Mouse (Mus musculus) cerebellum, postnatal 14 days (tissue): ENCODE results near the gene Gm20604.
A peak's percentile ranks its signal among the peaks of the same experiment; 100 is the strongest.

ENCODE experiments used
- DNase-seq, 2 experiments: peaks; one replicate each; pipeline ENCODE4 v3.0.0; 2021; ENCODE audit warnings: mixed read lengths in 2 of 2

The Gm20604 gene

DNA sequence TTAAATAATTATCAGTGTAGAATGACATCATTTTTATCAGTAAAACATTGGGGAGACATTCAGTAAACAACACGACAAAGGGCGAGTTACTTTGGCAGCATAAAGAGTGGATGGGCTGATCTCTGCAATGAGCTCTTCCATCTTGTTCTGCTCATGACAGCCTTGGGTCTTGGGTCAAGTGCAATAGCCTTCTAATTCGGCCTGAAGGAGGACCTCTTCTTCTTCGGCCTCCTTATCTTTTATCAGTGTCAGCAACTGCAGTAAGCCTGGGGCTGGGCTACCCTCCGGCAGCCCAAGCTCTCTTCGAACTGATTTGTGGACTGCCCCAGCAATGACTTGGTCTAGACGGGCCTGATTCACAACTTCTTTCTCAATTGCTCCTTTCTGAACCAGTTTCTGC, 16.4 kb downstream of the Gm20604 start:
- DNase-seq = no peak

DNA sequence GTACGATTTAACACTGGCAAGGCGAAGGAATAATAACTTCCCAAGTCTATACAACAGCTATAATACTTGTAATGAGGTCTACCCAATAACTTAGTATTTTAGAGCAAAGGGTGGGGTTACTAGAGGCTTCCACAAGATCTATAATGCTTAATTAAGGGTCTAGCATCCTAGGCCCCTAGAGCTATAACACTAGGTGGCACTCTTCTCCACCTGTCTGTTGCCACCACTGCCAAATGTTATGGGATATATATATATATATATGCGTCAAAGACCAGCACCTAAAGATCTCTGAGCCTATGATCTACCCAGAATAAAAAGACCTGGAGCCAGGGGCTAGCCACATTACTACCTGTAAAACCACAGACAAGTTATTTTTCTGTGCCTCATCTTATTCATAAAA, 18.2 kb downstream of the Gm20604 start:
- DNase-seq = no peak

DNA sequence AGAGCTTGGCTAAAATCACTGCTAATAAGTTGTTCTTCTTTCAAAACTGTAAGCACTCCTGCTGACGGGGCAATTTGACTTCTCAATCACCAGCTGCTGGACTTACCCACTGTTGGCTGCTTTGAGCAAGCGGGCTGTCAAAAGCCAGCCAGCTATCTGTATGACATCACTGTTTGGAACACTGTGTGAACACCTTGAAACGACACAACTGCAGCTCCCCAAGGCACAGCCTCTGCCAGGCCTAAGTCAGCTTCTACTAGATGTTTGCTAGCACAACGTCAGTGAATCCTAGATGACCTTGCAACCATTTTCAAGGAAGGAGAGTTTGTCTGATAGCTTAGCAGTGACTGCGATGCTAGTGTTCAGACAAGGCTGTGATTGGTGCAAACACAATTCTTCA, 19.4 kb downstream of the Gm20604 start:
- DNase-seq = no peak

DNA sequence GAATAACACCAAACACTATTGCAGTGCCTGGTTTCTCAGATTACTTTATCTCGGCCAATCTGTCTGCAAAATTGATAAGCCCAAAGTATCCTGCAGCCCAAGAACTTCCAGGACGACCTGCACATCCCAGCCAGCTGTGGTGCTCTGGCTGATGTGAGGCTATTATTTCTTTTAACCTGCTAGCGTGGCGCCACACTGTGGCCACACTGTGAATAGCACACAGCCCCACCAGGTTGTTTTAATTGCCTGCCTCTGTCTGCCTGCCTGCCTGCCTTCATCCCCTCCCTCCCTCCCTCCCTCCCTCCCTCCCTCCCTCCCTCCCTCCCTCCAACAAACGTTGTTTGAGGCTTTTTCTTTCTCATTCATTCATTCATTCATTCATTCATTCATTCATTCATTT, 25.1 kb downstream of the Gm20604 start:
- DNase-seq = peak in 1 of 2 experiments; percentile 59

DNA sequence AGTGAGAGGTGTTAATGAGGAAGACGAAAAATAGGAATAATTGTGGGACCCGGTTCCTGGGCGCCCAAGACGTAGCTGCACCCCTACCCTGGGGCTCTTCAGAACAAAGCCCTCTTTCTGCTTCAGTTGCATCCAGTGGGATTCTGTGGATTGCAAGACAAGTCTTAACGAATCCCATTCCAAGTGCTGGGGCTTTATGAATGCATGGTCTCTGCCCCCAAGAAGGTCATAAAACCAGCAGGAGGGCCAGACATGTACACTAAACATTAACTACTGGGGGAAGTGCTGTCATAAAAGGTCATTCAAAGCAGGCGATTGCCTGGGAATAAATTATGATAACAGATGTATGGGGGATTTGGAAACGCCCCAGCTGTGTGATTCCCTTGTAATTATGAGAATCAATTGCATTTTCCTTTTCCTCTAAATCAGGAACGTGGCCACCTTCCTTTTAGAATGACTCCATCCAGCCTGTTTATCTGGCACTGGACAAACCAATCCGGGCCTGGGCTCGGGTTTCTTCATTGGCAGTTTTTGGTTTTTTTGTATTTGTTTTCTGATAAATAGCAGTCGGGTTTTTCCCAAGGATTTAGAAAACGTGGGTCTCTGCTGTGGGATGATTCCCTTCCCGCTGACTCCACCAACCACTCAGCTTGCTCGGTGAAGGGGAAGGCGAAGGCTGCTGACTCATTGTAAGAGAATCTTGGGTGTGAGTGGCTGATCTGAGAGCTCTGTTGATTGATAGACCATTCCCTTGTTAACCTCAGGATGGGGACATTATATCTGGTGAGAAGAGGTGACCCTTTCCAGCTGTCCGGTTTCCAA, 27.5 kb downstream of the Gm20604 start:
- DNase-seq = no peak

DNA sequence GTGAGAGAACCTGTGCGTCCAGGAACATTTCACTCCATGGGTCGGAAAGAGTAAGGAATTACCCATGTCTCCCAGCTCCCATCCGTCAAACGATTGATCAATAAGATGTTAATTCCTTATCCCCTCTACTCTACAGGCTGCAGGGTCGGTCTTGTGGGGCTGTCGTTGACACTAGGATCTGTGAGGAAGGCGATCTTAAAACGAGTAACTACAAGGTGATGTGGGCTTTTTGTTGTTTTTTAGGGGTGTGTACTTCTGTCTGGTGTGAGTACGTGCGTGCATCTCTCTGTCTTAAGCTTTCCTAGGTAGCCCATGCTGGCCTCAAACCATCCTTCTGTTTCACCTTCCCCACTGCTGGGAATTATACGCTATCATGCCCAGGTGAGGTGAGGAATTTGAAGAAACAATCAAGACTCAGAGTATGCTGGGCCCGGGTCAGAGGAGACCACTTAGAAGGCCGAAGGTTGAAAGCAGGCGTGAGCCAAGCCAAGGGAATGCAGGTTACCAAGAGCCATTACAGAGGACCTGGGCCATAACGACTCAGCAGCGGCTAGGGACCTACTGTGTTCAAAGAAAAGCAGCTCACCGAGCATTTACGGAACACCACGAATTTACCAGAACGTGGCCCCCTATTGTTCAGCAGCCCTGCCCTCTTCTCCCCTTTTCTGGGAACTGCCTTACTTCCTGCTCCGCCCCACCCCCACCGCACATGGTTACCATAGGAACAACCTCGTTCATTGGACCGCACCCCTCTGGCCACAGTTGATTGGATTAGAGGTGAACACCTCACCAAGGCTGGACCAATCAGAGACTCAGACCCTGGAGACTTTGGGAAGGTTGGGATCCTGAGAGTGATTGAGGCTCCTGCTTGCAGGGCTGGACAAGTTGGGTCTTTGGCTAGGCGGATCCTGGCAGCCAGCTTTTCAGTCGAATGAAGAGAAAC, 28.3 kb downstream of the Gm20604 start:
- peak; percentile 91 to 95 for DNase-seq

DNA sequence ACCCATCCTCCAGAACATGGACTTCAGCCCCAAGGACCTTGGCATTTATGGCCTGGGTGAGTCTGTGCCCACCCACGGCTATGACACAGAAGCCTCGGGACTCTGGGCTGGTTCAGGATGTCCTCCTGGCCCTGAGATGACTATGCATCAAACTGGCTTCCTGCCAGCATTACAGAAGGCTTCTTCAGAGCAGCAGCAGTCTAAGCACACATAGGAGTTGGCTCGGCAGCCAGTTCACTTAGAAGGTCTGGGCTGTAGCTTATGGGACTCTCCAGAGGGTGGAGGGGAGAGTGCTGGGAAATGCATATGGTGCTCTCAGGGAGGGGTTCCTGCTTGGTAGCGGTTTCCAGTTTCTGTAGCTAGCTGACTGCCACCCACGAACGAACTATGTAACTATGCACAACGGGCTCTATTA, 32.7 kb downstream of the Gm20604 start:
- DNase-seq = no peak

DNA sequence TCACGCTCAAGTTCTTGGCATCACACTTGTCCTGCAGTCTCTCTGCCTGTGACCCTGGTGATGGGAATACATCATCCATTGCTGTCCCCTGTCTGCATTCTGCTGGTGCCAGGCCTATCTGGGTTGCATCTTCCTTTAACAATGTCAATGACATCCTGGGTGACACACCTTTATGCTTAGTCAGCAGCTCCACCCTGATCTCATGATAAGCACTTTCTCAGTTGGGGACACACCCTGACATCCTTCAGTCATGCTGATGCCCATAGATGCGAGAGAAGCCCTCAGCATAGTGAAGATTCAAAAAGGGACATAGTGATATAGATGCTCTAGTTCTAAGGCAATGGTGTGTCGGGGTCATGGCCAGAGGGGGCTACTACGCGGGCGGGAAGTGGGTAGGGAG, 33.3 kb downstream of the Gm20604 start:
- DNase-seq = no peak

DNA sequence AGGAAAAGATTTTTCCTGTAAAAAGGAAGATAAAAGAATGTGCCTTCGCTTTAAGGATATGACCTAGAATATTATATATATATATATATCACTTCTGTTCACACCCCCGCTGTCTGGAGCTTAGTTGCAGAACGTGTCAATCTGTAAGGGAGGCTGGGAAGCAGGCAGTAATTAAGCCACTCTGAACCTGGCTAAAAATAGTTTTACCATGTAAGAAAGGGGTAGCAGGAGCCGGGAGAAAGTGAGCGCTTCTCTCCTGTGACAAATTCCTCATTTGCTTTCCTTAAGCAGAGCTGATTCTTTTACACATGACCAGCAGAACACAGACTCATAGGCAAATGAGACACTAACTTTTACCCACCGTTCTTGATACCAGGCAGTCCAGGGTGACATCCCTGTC, 34.6 kb downstream of the Gm20604 start:
- DNase-seq = no peak

DNA sequence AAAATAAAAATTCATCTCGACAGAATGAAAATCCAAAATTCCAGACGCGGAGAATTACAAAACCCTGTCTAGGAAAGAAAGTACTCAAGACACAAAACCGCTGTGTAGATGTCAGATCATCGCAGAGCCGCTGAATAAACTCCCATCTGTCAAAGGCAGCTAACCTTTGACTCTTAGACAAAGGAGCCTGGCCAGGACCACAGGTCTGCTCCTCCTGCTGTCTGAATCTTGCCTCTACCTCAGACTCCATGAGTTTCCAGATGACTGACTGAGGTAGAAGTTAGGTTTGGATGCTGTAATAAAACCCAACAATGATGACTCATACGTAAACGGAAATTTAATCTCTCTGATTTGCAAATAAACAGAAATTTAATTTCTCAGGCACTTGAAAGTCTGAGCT, 35.5 kb downstream of the Gm20604 start:
- DNase-seq = no peak

DNA sequence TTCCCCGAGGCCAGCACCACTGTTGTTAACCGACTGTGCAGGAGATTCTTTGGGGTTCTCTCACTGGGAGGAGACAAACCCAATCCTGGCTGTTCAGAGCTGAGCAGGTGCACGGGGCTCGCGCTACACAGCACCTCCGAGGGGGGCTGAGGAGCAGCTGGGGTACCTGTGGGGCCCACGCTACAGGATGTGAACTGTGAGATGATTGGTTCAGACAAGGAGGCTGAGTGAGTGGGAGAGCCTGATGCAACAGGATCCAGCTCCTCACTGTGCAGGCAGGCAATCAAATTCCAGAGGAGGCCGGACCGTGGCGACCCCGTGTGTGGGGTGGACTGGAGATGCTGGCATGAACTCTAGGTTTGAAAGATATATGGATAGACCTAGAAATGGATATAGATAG, 36.0 kb downstream of the Gm20604 start:
- DNase-seq = no peak

DNA sequence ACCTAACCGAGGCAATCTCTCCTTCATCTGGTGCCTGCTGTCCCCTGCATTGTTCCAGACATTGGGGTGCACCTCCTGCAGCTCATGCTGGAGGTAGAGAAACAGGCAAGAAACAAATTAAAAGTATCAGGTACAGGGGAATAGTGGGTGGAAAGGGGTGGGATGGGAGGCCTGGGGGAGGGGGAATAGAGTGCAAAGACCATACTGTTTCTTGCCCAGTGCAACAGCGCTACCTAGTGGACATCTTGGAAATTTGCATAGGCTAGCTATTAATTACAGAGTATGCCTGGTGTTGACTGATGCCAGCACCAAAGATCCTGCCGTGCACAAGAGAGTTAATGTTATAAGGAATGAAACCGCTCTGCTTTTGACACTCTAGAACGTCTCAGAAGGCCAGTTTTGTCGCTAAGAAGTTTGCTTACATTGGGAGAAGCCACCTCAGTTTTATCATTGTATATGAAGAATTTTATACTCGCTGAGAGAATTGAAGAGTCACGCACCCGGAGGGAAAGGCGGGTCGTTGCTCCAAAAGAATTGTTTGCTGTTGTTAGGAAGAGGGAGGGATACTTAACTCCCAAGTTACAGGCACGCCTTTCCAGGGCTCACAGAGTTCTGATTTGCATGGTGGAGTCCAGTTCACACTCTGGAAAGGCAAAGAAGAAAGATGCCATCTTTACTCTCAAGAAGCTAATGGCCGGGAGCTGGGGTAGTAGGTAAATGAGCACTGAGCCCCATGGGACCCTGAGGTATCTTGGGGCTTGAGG, 38.7 kb downstream of the Gm20604 start:
- DNase-seq = peak; percentile 78 to 79

DNA sequence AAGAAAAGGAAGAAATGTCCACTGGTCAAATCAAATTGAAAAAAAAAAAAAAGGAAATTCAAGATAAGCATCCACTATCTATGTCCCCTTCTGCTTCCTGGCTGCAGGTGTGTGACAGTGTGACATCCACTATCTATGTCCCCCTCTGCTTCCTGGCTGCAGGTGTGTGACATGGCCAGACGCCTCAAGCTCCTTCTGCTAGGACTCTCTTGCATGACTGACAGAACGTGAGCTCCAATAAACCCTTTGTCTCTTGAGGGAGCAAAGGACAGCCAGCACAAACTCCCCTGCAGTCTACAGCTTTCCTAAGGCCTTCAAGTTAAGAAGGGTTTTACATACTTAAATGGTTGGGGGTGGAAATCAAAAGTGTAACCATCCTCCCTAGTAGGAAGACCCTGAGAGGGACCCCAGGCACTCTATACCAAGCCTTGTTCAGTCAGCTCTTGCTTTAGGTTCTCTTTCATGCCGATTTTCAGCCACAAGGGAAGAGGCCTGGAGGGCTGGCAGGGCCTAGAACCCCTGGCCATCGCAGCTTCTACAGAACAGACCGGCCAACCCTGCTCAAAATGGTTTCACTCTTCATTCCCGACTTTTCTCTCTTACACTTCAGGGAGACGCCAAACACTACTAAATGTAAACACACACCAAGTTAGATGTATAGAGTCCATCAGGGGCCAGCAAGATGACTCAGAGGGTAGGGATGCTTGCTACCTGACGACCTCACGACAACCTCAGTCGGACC, 43.6 kb downstream of the Gm20604 start:
- peak in 1 of 2 experiments; percentile 0 for DNase-seq

DNA sequence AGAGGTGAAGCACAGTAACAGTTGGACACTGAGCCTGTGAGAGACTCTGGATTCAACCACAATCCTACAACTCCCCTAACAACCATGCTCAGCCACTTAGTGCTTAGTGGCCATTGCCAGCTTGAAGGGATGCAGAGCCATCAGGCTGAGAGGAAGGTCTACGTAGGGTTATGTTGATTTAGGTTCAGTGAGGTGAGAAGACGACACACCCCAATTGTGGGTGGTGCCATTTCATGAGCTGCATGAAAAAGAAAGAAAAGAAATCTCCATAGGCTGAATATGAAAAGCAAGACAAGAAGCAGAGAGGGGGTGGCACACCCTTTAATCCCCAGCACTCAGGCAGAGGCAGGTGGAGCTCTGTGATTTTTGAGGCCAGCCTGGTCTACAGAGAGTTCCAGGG, 44.4 kb downstream of the Gm20604 start:
- DNase-seq = peak in 1 of 2 experiments; percentile 0

DNA sequence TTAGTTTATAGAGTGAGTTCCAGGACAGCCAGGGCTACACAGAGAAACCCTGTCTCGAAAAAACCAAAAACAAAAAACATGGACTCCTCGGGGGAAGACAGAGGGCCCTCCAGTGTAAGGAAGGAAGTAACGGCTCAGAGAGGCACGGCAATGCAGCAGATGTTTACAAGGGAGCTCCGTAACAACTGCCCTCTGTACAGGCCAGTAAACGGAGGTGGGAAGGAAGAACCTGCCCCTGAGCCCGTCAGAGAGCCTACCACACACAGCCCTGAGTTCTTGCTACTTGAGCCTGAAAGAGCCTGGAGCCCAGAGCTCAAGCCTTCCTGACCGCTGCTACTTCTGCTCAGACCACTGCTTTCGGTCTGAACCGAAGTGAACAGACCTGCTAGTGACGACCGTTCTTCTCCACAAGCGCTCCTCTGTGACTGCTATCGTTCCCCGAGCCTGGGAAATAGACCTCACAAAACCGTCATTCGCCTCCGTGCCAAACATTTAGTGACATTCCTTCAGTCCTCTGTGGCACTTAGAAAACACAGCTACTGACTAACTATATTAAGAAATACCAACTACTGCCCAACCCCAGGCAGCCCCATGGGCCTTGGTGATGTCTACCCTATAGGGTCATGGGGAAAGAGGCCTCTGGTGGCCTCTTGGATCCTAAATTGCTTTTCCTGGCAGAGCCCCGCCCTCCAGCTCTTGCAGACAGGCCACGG, 45.2 kb downstream of the Gm20604 start:
- peak in 1 of 2 experiments; percentile 1 for DNase-seq

DNA sequence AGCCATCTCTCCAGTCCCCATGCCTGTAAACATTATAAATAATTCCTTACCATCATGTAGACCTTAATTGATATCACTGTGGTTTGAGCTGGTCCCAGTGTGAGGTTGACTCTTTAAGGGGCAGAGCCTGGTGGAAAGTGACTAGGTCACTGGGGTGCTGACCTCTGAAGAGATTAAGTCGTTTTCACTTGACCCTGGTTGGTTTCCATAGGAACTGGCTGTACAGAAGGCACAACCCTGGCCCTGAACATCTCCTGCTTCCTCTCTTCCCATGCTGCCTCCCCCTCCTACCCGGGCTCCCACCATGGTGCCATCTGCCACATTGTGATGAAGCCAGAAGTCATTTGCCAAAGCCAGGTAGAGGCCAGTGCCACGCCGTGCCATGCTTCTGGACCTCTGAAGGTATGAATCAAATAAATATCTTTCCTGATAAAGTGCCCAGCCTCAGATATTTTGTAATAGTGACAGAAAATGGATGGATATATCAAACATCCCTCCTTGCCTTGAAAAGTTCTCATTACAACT, 47.6 kb downstream of the Gm20604 start:
- peak; percentile 70 to 83 for DNase-seq

DNA sequence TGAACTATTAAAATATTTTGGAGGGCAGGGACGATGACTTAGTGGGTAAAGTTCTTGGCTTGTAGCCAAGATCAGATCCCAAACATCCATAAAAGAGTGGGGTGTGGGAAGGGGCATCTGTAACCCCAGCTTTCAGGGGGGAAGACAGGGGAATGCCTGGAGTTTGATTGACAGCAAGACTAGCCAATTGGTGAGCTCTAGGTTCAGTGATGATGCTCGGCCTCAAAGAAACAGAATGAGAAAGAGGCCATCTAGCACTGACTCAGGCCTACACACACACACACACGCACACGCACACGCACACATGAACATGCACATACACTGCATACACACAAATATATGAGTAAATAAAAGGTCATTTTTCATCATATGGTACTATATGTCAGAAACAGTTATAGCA, 48.6 kb downstream of the Gm20604 start:
- DNase-seq = peak in 1 of 2 experiments; percentile 14

DNA sequence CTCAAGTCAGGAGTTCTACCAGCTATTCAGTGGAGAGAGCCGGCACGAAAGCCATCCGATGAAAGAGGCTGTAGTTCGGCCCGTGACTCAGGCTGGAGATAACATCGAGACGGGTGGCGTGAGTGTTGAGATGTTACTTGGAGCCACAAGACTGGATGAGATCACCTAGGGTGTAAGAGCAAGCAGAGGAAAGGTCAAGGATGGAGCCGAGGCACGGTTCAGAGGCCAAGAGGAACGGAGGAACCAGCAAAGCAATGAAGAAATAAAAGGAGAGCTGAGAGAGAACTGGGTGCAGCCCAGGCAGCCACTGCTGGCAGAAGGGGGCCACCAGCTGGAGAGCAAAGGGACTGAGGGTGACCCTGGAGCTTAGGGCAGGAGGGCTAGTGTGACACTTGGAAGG, 50.3 kb downstream of the Gm20604 start:
- DNase-seq = peak in 1 of 2 experiments; percentile 14

DNA sequence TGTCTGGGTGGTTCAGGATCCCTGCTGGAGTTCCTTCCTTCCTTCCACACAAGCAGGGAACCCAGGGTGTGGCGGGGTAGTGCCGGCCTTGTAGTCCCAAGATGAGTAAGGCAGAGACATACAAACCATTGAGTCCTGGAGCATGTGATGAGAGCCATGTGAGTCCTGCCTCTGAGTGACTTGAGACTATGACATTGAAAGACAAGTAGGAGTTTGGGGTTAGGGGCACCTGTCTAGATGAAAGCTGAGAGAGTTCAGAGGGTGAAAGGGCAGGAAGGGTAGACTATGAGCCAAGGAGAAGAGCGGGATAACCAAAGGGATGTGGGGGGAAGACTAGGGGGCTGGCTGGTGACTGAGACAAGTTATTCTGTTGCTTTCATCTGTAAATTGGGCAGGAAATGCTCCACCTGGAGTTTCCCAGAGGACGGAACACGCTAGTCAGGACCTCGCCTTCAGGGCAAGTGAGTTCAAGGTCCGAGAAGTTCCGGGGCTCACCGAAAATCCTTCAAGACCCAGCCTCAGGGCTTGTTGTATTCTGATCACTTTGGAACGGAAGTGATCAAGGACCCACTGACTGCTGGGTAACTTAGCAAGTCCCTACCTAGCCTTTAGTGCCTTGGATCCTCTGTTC, 51.5 kb downstream of the Gm20604 start:
- DNase-seq = peak in 1 of 2 experiments; percentile 2

DNA sequence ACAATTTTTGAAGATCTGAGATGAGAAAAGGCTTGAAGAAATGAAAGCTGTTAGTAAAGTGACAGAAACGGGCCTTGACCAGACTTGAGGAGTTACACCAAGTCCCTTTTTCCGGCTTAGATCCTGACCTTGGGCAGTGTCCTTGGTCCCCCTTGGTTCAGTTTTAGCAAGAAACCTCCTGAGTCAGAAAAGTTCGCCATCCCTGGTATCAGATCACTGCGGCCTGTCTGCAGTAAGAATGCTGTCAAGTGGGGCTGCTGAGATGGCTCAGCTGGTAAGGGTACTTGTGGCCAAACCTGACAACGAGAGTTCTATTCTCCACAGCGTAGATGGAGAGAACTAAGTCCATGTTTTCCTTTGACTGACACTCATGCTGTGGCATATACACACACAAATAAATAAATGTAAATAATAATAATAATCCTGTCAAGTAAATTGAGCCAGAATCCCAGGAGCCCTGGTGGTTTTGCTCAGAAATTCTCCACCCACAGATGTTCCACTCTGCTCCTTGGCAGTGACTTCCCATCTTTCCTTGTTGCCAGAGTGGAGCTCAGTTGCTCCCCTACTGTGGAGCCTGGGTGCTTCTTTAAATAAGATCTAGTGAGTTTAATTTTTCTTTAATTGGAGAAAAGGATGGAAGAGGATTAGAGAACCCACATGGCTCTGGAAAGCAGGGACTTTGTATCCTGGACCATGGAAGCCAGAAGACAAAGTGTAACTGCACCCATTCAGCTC, 52.4 kb downstream of the Gm20604 start:
- no peak for DNase-seq
